Mouse (Mus musculus) gonadal fat pad, adult 2 months (tissue): ENCODE results near the gene Tmem203. TPM values are rescaled to one million over a fixed set of nuclear protein-coding genes. Genes with fewer than 3 reads are reported as not detected.

ENCODE experiments used
- DNase-seq: peaks from one replicate; pipeline ENCODE4 v3.0.0-alpha.2; 2012; ENCODE audit warnings: low read depth
- polyA plus RNA-seq: library from polyadenylated mRNA; depleted of rRNA; stranded (reverse); fragments of >200 nt; gene quantifications from 2 replicates; pipeline ENCODE4 v1.2.3, GENCODE M21; 2012; rRNA removed

Tmem203 gene
- polyA plus RNA-seq, 1 experiment = 63.3 TPM

- no peak for DNase-seq
Measured at GRCm38 (mm10) chr2:25290816-25291130, 35.5 kb downstream of the Tmem203 start.

DNA sequence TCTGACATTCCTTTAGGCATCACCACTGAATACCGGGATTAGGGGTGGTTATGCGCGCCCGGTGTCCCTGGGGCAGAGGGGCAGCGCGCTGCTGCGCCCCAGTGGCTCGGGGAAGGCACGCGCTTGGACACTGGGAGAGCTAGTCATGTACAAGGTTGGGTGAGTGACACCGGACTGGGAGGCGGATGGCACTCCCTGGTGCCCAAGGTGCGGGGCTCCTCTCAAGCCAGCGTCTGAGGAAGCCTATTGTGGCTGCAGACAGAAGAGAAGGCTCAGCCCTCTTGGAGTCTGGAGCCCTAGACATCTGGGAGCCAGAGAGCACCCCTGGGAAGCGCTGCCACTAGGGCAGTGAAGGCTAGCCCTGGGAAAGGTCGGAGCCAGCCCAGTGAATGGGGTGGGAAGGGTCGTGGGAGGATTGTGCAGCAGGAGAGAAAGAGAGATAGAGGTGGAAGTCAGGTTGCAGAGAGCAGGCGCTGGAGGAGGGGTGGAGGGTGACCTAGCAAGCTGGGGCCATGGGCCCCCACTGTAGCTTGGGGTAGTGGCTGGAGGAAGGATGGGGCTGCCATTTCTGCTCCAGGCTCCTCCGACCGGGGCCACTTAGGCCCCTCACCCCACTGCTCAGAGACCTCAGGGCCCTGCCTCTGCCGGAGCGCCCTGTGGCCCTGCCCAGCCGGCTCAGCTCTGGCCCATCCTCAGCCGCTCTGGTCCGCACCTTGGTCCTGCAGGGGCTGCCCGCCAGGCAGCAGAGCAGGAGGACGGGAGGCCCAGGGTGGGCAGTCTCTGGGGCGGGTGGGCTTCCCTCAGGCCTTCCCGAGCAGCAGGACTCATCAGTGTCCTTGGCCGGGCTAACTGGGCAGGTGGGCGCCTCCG is 36.2 kb downstream of the Tmem203 start:
- DNase-seq = no peak

- DNase-seq = no peak
Measured at GRCm38 (mm10) chr2:25292054-25292544, 36.9 kb downstream of the Tmem203 start.

GRCm38 (mm10) chr2:25292856-25293255 is 37.6 kb downstream of the Tmem203 start:
- no peak for DNase-seq

- DNase-seq = no peak
Measured at GRCm38 (mm10) chr2:25293706-25294105, 38.5 kb downstream of the Tmem203 start.

DNA sequence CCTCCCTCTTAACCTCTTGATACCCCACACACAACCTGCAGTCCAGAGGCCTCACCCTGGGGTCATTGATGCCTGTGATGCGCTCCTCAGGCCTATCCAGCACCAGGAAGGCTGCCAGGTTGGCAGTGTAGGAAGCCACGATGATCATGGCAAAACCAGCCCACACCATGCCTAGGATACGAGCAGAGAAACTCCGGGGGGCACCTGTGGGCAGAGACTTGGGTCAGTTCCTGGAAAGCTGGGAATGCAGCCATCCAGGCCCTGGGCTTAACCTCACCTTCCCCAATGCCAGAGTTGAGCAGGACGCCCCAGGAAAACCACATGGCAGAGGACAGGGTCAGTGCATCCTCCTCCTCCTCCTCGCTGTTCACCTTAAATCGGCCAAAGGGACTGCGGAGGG is 41.9 kb downstream of the Tmem203 start:
- no peak for DNase-seq

DNA sequence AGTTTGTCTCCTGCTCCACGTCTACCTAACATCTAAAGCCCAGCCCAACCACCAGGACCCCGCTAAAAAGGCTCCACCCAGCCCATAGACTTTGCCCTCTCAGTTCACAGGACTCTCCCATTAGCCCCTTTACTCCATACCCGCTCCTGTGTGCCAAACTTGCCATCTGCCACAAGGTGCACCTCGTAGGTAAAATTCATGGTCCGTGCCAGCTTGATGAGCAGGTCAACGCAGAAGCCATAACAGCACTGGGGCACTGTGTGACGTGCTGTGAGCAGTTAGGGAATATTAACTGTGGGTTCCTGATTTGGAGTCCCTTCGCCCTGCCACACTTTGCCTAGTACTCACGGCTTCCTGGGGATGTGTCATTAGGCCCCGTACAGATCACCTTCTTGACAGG is 42.8 kb downstream of the Tmem203 start:
- DNase-seq = no peak

GRCm38 (mm10) chr2:25303452-25303851 is 48.2 kb downstream of the Tmem203 start:
- no peak for DNase-seq

DNA sequence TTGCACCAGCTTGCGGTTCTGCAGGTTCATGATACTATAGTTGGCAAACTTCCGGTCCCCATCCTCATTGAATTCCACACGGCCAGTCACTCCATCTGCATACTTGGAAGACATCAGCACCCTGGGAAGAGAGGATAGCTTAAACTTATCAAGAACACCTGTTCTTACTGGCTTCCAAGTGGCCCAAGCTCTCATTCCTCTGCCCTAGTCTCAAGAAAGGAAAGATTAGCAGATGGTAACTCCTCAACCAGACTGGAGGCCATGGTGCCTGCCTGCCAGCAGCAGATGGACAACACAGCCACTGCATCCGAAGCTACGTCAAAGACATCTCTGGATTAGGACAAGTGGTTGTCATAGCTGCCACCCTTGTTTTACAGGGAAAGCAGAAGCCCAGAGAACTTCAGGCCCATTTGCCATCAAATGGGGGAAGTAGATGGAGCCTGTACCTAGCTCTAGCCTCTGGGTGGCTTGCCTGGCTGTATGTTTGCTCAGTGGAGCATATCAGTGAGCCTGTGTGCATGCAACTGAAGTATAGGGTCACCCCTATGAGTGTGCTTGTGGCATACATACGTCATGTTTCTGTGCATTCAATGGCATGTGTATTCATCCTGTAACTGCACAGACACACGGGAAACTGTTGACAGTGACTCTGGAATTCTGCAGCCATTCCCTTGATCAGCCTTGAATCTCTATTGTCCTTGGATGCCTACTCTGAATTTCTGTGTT is 48.9 kb downstream of the Tmem203 start:
- no peak for DNase-seq

DNA sequence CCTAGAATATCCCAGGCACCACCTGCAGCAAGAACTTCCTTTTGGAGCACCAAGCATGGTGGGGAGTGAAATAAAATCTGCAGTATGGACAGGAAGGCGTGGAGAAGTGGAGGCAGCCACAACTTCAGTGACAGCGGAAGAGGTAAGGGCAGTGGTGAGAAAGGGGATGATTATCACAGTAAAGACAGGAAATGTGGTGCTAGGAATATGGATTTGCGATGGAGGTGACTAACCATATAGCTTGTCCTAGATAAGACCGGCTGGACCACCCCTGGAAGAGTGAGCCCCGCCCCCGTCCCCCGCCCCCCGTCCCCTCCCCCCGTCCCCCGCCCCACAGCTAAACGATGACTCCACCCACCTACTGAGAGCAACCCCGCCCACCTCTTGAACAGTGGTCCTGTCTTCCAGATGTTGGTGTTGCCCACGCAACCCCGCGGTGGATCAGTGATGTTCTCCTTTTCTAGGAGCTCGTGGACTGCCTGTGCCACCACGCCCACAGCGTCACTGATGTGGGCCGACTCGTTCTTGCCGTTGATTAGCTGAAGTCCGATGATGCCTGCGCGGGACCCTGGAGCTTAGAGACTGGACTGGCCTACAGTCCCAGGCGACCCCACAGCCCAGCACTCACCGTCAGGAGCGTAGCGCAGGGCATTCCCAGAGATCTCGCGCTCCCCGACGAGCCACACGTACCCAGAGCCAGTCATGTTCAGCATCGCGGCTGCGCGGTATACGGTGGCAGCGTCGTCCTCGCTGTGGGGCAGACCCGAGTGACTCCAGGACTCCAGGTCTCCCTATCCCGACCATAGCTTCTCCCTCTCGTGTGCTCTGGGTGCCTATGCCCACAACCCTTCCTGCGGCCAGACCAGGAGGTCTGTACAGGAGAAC is 49.7 kb downstream of the Tmem203 start:
- DNase-seq = no peak

Other genes starting within 250 kb of the Tmem203 start
- 272 and 279 TPM in 2 replicates for gene Nsmf, start 201.1 kb upstream of the Tmem203 start, polyA plus RNA-seq
- gene Entpd8, start 175.1 kb upstream of the Tmem203 start, polyA plus RNA-seq = 1.8 and 2.3 TPM in 2 replicates
- 0.30 and 0.34 TPM in 2 replicates for gene Noxa1, start 160.3 kb upstream of the Tmem203 start, polyA plus RNA-seq
- gene Nrarp, start 74.7 kb upstream of the Tmem203 start, polyA plus RNA-seq = 16.6 and 20.4 TPM in 2 replicates
- gene Tor4a, start 58.6 kb upstream of the Tmem203 start, polyA plus RNA-seq = 41.2 and 42.5 TPM in 2 replicates
- gene Nelfb, start 44.0 kb upstream of the Tmem203 start, polyA plus RNA-seq = 57.5 and 77.6 TPM in 2 replicates
- gene Stpg3, start 40.8 kb upstream of the Tmem203 start, polyA plus RNA-seq = 0.74 and 0.93 TPM in 2 replicates
- gene Fam166a, start 36.7 kb upstream of the Tmem203 start, polyA plus RNA-seq = 1.8 and 3.4 TPM in 2 replicates
- gene Tubb4b, start 30.7 kb upstream of the Tmem203 start, polyA plus RNA-seq = 468 and 584 TPM in 2 replicates
- not detected in 2 replicates for gene Slc34a3, start 21.1 kb upstream of the Tmem203 start, polyA plus RNA-seq
- gene Rnf224, start 18.7 kb upstream of the Tmem203 start, polyA plus RNA-seq = 0.04 and 0.09 TPM in 2 replicates
- gene Rnf208, start 13.2 kb upstream of the Tmem203 start, polyA plus RNA-seq = 9.0 and 13.9 TPM in 2 replicates
- 0.19 and 0.59 TPM in 2 replicates for gene Cysrt1, start 13.0 kb upstream of the Tmem203 start, polyA plus RNA-seq
- gene AL732309.1, start 8.6 kb upstream of the Tmem203 start, polyA plus RNA-seq = 23.2 and 23.7 TPM in 2 replicates
- gene Tprn, start 7.2 kb downstream of the Tmem203 start, polyA plus RNA-seq = 11.4 and 20.5 TPM in 2 replicates
- gene Ssna1, start 17.0 kb downstream of the Tmem203 start, polyA plus RNA-seq = 44.6 and 56.3 TPM in 2 replicates
- 119 and 122 TPM in 2 replicates for gene Anapc2, start 17.0 kb downstream of the Tmem203 start, polyA plus RNA-seq
- 1.4 and 2.0 TPM in 2 replicates for gene Tmem210, start 32.7 kb downstream of the Tmem203 start, polyA plus RNA-seq
- gene Lrrc26, start 34.5 kb downstream of the Tmem203 start, polyA plus RNA-seq = 5.1 and 7.0 TPM in 2 replicates
- 0.12 and 0.15 TPM in 2 replicates for gene Grin1, start 63.7 kb downstream of the Tmem203 start, polyA plus RNA-seq
- gene Man1b1, start 76.9 kb downstream of the Tmem203 start, polyA plus RNA-seq = 11.2 and 25.1 TPM in 2 replicates
- gene Dpp7, start 100.9 kb downstream of the Tmem203 start, polyA plus RNA-seq = 18.1 and 28.0 TPM in 2 replicates
- 38.0 and 38.6 TPM in 2 replicates for gene Uap1l1, start 110.2 kb downstream of the Tmem203 start, polyA plus RNA-seq
- 3.0 and 4.3 TPM in 2 replicates for gene Sapcd2, start 116.9 kb downstream of the Tmem203 start, polyA plus RNA-seq
- 64.7 and 75.2 TPM in 2 replicates for gene Entpd2, start 140.4 kb downstream of the Tmem203 start, polyA plus RNA-seq
- gene Npdc1, start 143.9 kb downstream of the Tmem203 start, polyA plus RNA-seq = 140 and 154 TPM in 2 replicates
- gene Fut7, start 167.8 kb downstream of the Tmem203 start, polyA plus RNA-seq = 0.47 and 0.57 TPM in 2 replicates
- gene Abca2, start 173.3 kb downstream of the Tmem203 start, polyA plus RNA-seq = 187 and 437 TPM in 2 replicates
- 103 and 188 TPM in 2 replicates for gene Clic3, start 201.4 kb downstream of the Tmem203 start, polyA plus RNA-seq
- gene Paxx, start 205.7 kb downstream of the Tmem203 start, polyA plus RNA-seq = 124 and 139 TPM in 2 replicates
- 1,300 and 1,863 TPM in 2 replicates for gene Ptgds, start 214.6 kb downstream of the Tmem203 start, polyA plus RNA-seq
- gene Lcn12, start 238.5 kb downstream of the Tmem203 start, polyA plus RNA-seq = 234 and 311 TPM in 2 replicates
- 19.2 and 54.8 TPM in 2 replicates for gene Fbxw5, start 245.3 kb downstream of the Tmem203 start, polyA plus RNA-seq
- gene C8g, start 246.3 kb downstream of the Tmem203 start, polyA plus RNA-seq = 15.1 and 15.8 TPM in 2 replicates